ENCODE assay signal across 11 mouse cellular contexts in the genomic region with DNA sequence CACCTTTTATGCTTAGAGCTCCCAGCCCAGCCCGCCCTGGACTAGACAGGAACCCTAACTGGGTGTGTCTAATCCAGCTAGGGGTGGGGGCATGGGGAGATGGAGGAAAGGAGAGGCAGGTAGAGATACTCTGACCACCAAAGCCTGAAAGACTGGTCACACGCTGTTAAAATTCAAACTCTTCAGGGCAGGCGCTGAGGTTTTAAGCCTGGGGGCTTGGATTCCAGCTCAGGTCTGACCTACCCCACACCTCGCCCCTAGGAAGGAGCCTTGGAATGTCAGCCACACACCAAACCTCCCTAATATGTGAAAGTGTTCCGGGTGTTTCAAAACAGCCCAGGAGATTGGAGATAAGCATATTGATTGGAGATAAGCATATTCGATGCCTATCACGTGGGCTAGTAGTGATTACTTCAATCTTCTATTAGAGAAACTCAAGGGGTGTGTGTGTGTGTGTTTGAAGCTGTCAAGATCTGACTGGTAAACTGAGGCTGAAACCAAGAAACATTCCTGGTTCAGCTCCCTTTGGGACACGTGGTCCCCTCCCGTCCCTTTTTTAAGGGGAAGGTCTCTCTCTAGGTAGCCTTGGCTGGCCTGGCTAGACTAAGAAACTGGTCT. TPM values are rescaled to one million over a fixed set of nuclear protein-coding genes. Genes with fewer than 3 reads are reported as not detected.
DNase-seq lines count a peak whose midpoint lies in the region; ATAC-seq and TF ChIP-seq lines count a peak whose summit lies in the region.
"Had no signal": no experiment of that assay in that cellular context is flagged by ENCODE, and none has a peak within 500 bp of the region (broad histone marks: within the 10 kb centered on the region; RNA-seq: fewer than 3 reads in every experiment).

No protein-coding gene starts in this region.

- H3K9ac ChIP-seq in liver, adult 2 months (ENCODE audit: low read depth, low read length): peak overlapping the region; percentile 58
- peak overlapping the region; percentile 61; the same call in 1 of the 2 replicates for H3K9ac ChIP-seq in embryonic facial prominence, embryonic 13.5 days
- peak overlapping the region; percentile 51; the same call in 1 of the 2 replicates for H3K9ac ChIP-seq in kidney, embryonic 16.5 days (replicated peaks; ENCODE audit: low read length)
- H3K9ac ChIP-seq: forebrain, embryonic 13.5 days had no signal

- H3K27me3 ChIP-seq in liver, adult 2 months (ENCODE audit: control insufficient read depth, insufficient read depth, low read length): no peaks in the 10 kb centered on the region
- H3K27me3 ChIP-seq in embryonic facial prominence, embryonic 13.5 days: no peaks in the 10 kb centered on the region
- H3K27me3 ChIP-seq in kidney, embryonic 16.5 days (ENCODE audit: insufficient read depth, low read length): no peaks in the 10 kb centered on the region
- H3K27me3 ChIP-seq: forebrain, embryonic 13.5 days had no signal

- H3K4me2 ChIP-seq in embryonic facial prominence, embryonic 13.5 days: peak overlapping the region; percentile 48
- H3K4me2 ChIP-seq in kidney, embryonic 16.5 days (replicated peaks; ENCODE audit: low read depth, low read length): peak overlapping the region; percentile 39
- H3K4me2 ChIP-seq: forebrain, embryonic 13.5 days; neural tube, embryonic 13.5 days had no signal

- no peaks in the 10 kb centered on the region for H3K9me3 ChIP-seq in embryonic facial prominence, embryonic 13.5 days
- H3K9me3 ChIP-seq in kidney, embryonic 16.5 days (ENCODE audit: low read length): no peaks in the 10 kb centered on the region
- H3K9me3 ChIP-seq: forebrain, embryonic 13.5 days; neural tube, embryonic 13.5 days had no signal

- peaks cover 24% of the 10 kb centered on the region; the same call in 1 of the 2 replicates for H3K79me2 ChIP-seq in liver, adult 2 months (ENCODE audit: control insufficient read depth, insufficient read depth, low read length)

- peak overlapping the region; percentile 2; the same call in 1 of the 2 replicates for H3K4me3 ChIP-seq in liver, adult 2 months (ENCODE audit: insufficient read depth, low read depth, low read length)
- no peak overlapping the region for H3K4me3 ChIP-seq in embryonic facial prominence, embryonic 13.5 days
- no peak overlapping the region for H3K4me3 ChIP-seq in kidney, embryonic 16.5 days (ENCODE audit: low read length)
- no peak overlapping the region for H3K4me3 ChIP-seq in olfactory bulb, adult 2 months (ENCODE audit: insufficient read depth, low read depth, low read length)
- H3K4me3 ChIP-seq: forebrain, embryonic 13.5 days; neural tube, embryonic 13.5 days had no signal

- DNase-seq in liver, adult 2 months (ENCODE audit: extremely low read depth, low read depth, low spot score): peak; percentile 90
- DNase-seq in liver: no peak
- DNase-seq in testis, postnatal 10 days (ENCODE audit: low spot score): no peak
- DNase-seq in adrenal gland, postnatal 10 days: no peak
- DNase-seq: cerebellum, adult 8-10 months had no signal

- TF ChIP-seq CTCF in liver, adult 2 months (IDR thresholded peaks at IDR 0.05; ENCODE audit: low read depth, low read length): no peak
- TF ChIP-seq CTCF in olfactory bulb, adult 2 months (IDR thresholded peaks at IDR 0.05; ENCODE audit: insufficient read depth, low read depth, low read length): no peak

- H3K27ac ChIP-seq in liver, adult 2 months (replicated peaks; ENCODE audit: insufficient read depth, low read depth, low read length): peak overlapping the region; percentile 91
- H3K27ac ChIP-seq in embryonic facial prominence, embryonic 13.5 days: peak overlapping the region; percentile 84
- peak overlapping the region; percentile 95 for H3K27ac ChIP-seq in kidney, embryonic 16.5 days (ENCODE audit: low read length)
- H3K27ac ChIP-seq in olfactory bulb, adult 2 months (ENCODE audit: insufficient read depth, low read depth, low read length): peak overlapping the region; percentile 31; the same call in 1 of the 2 replicates
- H3K27ac ChIP-seq: forebrain, embryonic 13.5 days; neural tube, embryonic 13.5 days had no signal

- no peak for ATAC-seq in embryonic facial prominence, embryonic 13.5 days (ENCODE audit: insufficient number of reproducible peaks, insufficient read depth, low FRiP score, low TSS enrichment, low read depth)
- 0 out of 2 replicates have a peak, but pooled peaks have one; percentile 13 for ATAC-seq in kidney, embryonic 16.5 days (ENCODE audit: low FRiP score, low TSS enrichment)
- ATAC-seq: forebrain, embryonic 13.5 days had no signal

- 24% methylated on average over 9 of the region's 9 CpGs for WGBS in liver, adult 2 months
- WGBS in embryonic facial prominence, embryonic 13.5 days: 60% methylated on average over 9 of the region's 9 CpGs
- WGBS in kidney, embryonic 16.5 days: 62% methylated on average over 9 of the region's 9 CpGs
- 97% methylated on average over 9 of the region's 9 CpGs for WGBS in olfactory bulb, adult 2 months

- H3K36me3 ChIP-seq in liver, adult 2 months (ENCODE audit: control insufficient read depth, insufficient read depth, low read length): peaks cover 34% of the 10 kb centered on the region
- peaks cover 15% of the 10 kb centered on the region for H3K36me3 ChIP-seq in embryonic facial prominence, embryonic 13.5 days
- H3K36me3 ChIP-seq in kidney, embryonic 16.5 days (ENCODE audit: insufficient read depth, low read length): 0 out of 2 replicates have a peak, but pooled peaks cover 7% of the 10 kb centered on the region
- H3K36me3 ChIP-seq: neural tube, embryonic 13.5 days had no signal

- TF ChIP-seq POLR2A in liver, adult 2 months (IDR thresholded peaks at IDR 0.05; ENCODE audit: extremely low read depth, insufficient read depth, low read length): no peak
- no peak for TF ChIP-seq POLR2A in olfactory bulb, adult 2 months (IDR thresholded peaks at IDR 0.05; ENCODE audit: insufficient read depth, low read depth, low read length)

- peaks cover 62% of the 10 kb centered on the region for H3K4me1 ChIP-seq in liver, adult 2 months (ENCODE audit: control insufficient read depth, insufficient read depth, low read length)
- peaks cover 81% of the 10 kb centered on the region for H3K4me1 ChIP-seq in embryonic facial prominence, embryonic 13.5 days
- peaks cover 91% of the 10 kb centered on the region for H3K4me1 ChIP-seq in kidney, embryonic 16.5 days (ENCODE audit: insufficient read depth, low read length)
- H3K4me1 ChIP-seq in olfactory bulb, adult 2 months (ENCODE audit: control insufficient read depth, insufficient read depth, low read length): peaks cover 38% of the 10 kb centered on the region

RNA-seq across cellular contexts. Expression of gene Sdc4, which starts 10.3 kb away (rescaled TPM):
- total RNA-seq in liver, adult 2 months (2014; rRNA removed): 511 and 573 TPM in 2 replicates
- 178 and 182 TPM in 2 replicates for polyA plus RNA-seq in liver, adult 2 months (2012; rRNA removed)
- polyA plus RNA-seq in embryonic facial prominence, embryonic 13.5 days (2015; fragmentation: Nextera tagmentation; extraction: Ambion mirVana): 81.5 and 87.8 TPM in 2 replicates
- polyA plus RNA-seq in kidney, embryonic 16.5 days (2015; fragmentation: Nextera tagmentation; extraction: Ambion mirVana): 204 and 209 TPM in 2 replicates
- 124 TPM in 1 of 2 replicates, not detected in the other for polyA plus RNA-seq in olfactory bulb, adult 2 months (2012; ENCODE audit: insufficient read depth, insufficient read length, low replicate concordance, missing spikeins)
- 100 to 1,000 TPM; 101 to 246 TPM for total RNA-seq in adrenal gland, postnatal 10 days (2021)

RNA-seq across cellular contexts. Expression of gene Sys1, which starts 23.4 kb away (rescaled TPM):
- 33.7 and 40.9 TPM in 2 replicates for total RNA-seq in liver, adult 2 months (2014; rRNA removed)
- polyA plus RNA-seq in liver, adult 2 months (2012; rRNA removed): 145 and 157 TPM in 2 replicates
- 56.0 and 65.9 TPM in 2 replicates for polyA plus RNA-seq in embryonic facial prominence, embryonic 13.5 days (2015; fragmentation: Nextera tagmentation; extraction: Ambion mirVana)
- 65.9 and 67.0 TPM in 2 replicates for polyA plus RNA-seq in kidney, embryonic 16.5 days (2015; fragmentation: Nextera tagmentation; extraction: Ambion mirVana)
- polyA plus RNA-seq in olfactory bulb, adult 2 months (2012; ENCODE audit: insufficient read depth, insufficient read length, low replicate concordance, missing spikeins): not detected in 2 replicates
- total RNA-seq in adrenal gland, postnatal 10 days (2021): 10 to 100 TPM; 31.7 to 34.5 TPM

RNA-seq across cellular contexts. Expression of gene Gm20458, which starts 27.4 kb away (rescaled TPM):
- total RNA-seq in liver, adult 2 months (2014; rRNA removed): 0.46 TPM in 1 of 2 replicates, not detected in the other
- polyA plus RNA-seq in liver, adult 2 months (2012; rRNA removed): 11.7 and 14.2 TPM in 2 replicates
- polyA plus RNA-seq in embryonic facial prominence, embryonic 13.5 days (2015; fragmentation: Nextera tagmentation; extraction: Ambion mirVana): 7.7 and 8.3 TPM in 2 replicates
- polyA plus RNA-seq in kidney, embryonic 16.5 days (2015; fragmentation: Nextera tagmentation; extraction: Ambion mirVana): 8.1 and 14.0 TPM in 2 replicates
- not detected in 2 replicates for polyA plus RNA-seq in olfactory bulb, adult 2 months (2012; ENCODE audit: insufficient read depth, insufficient read length, low replicate concordance, missing spikeins)
- 1 to 10 TPM; 2.5 to 4.8 TPM for total RNA-seq in adrenal gland, postnatal 10 days (2021)

RNA-seq across cellular contexts. Expression of gene Matn4, which starts 28.4 kb away (rescaled TPM):
- 0.07 and 0.09 TPM in 2 replicates for total RNA-seq in liver, adult 2 months (2014; rRNA removed)
- polyA plus RNA-seq in liver, adult 2 months (2012; rRNA removed): 0.04 and 0.05 TPM in 2 replicates
- polyA plus RNA-seq in embryonic facial prominence, embryonic 13.5 days (2015; fragmentation: Nextera tagmentation; extraction: Ambion mirVana): 66.0 and 105 TPM in 2 replicates
- polyA plus RNA-seq in kidney, embryonic 16.5 days (2015; fragmentation: Nextera tagmentation; extraction: Ambion mirVana): 0.75 and 2.0 TPM in 2 replicates
- not detected in 2 replicates for polyA plus RNA-seq in olfactory bulb, adult 2 months (2012; ENCODE audit: insufficient read depth, insufficient read length, low replicate concordance, missing spikeins)
- total RNA-seq in adrenal gland, postnatal 10 days (2021): 1 to 10 TPM; 2.3 to 2.7 TPM

RNA-seq across cellular contexts. Expression of gene Rbpjl, which starts 30.4 kb away (rescaled TPM):
- total RNA-seq in liver, adult 2 months (2014; rRNA removed): 0.18 and 0.20 TPM in 2 replicates
- polyA plus RNA-seq in liver, adult 2 months (2012; rRNA removed): not detected in 2 replicates
- 0.59 and 1.0 TPM in 2 replicates for polyA plus RNA-seq in embryonic facial prominence, embryonic 13.5 days (2015; fragmentation: Nextera tagmentation; extraction: Ambion mirVana)
- 0.06 and 0.29 TPM in 2 replicates for polyA plus RNA-seq in kidney, embryonic 16.5 days (2015; fragmentation: Nextera tagmentation; extraction: Ambion mirVana)
- polyA plus RNA-seq in olfactory bulb, adult 2 months (2012; ENCODE audit: insufficient read depth, insufficient read length, low replicate concordance, missing spikeins): not detected in 2 replicates
- under 1 TPM in 1 of 2 experiments, not detected in 1; 0.15 TPM for total RNA-seq in adrenal gland, postnatal 10 days (2021)
- total RNA-seq: adrenal gland, postnatal 36 days had no signal
- polyA plus RNA-seq: forebrain, embryonic 13.5 days had no signal

Comparison
In these comparisons a context has a peak if more than half of its experiments do, and no peak if none do; other contexts are left out.
1. H3K27ac ChIP-seq: peak in every context shown above with its lines; median percentile 95 in kidney, embryonic 16.5 days; 91 in liver, adult 2 months; 84 in embryonic facial prominence, embryonic 13.5 days; 31 in olfactory bulb, adult 2 months.
2. RNA of gene Sys1, which starts 23.4 kb away (polyA plus RNA-seq): 145 to 157 TPM in liver, adult 2 months, 65.9 to 67.0 TPM in kidney, embryonic 16.5 days and 56.0 to 65.9 TPM in embryonic facial prominence, embryonic 13.5 days; not detected in olfactory bulb, adult 2 months; every median in the first group is over 10 times any median in the second.
3. Peak in every context shown above with its lines, with median percentiles within 50 percentile points of each other: H3K9ac ChIP-seq.